29 mouse cellular contexts compared by ENCODE assay signal in genomic region chr12:21364624-21365435, GRCm38 (mm10). TPM values are rescaled to one million over a fixed set of nuclear protein-coding genes. Genes with fewer than 3 reads are reported as not detected.
DNase-seq lines count a peak whose midpoint lies in the region; ATAC-seq lines count a peak whose summit lies in the region.
"Had no signal": no experiment of that assay in that cellular context is flagged by ENCODE, and none has a peak within 500 bp of the region (broad histone marks: within the 10 kb centered on the region; RNA-seq: fewer than 3 reads in every experiment).

No protein-coding gene starts in this region.

- H3K4me3 ChIP-seq in liver, embryonic 12.5 days = no peak overlapping the region
- no peak overlapping the region for H3K4me3 ChIP-seq in embryonic facial prominence, embryonic 10.5 days
- H3K4me3 ChIP-seq in liver, embryonic 13.5 days (replicated peaks) = no peak overlapping the region
- H3K4me3 ChIP-seq: embryonic facial prominence, embryonic 15.5 days; forebrain, embryonic 12.5 days; heart, embryonic 10.5 days; heart, embryonic 15.5 days; megakaryocyte, embryonic 14.5 days; midbrain, embryonic 15.5 days had no signal

- peaks cover 24% of the 10 kb centered on the region for H3K36me3 ChIP-seq in liver, embryonic 12.5 days
- peaks cover 23% of the 10 kb centered on the region for H3K36me3 ChIP-seq in embryonic facial prominence, embryonic 10.5 days (replicated peaks)
- H3K36me3 ChIP-seq in liver, embryonic 13.5 days = peaks cover 17% of the 10 kb centered on the region
- H3K36me3 ChIP-seq: embryonic facial prominence, embryonic 15.5 days; heart, embryonic 15.5 days; midbrain, embryonic 15.5 days had no signal

- H3K27me3 ChIP-seq in liver, embryonic 12.5 days (replicated peaks) = no peaks in the 10 kb centered on the region
- H3K27me3 ChIP-seq in embryonic facial prominence, embryonic 10.5 days (replicated peaks; ENCODE audit: low read depth, poor library complexity, severe bottlenecking) = no peaks in the 10 kb centered on the region
- no peaks in the 10 kb centered on the region for H3K27me3 ChIP-seq in liver, embryonic 13.5 days
- H3K27me3 ChIP-seq: CH12.LX; embryonic facial prominence, embryonic 15.5 days; forebrain, embryonic 12.5 days; heart, embryonic 15.5 days; megakaryocyte, embryonic 14.5 days; midbrain, embryonic 15.5 days had no signal

- H3K4me2 ChIP-seq in liver, embryonic 12.5 days = peak overlapping the region; percentile 8; the same call in 1 of the 2 replicates
- no peak overlapping the region for H3K4me2 ChIP-seq in liver, embryonic 13.5 days
- H3K4me2 ChIP-seq: embryonic facial prominence, embryonic 15.5 days; forebrain, embryonic 12.5 days; heart, embryonic 15.5 days; hindbrain, embryonic 14.5 days; midbrain, embryonic 15.5 days had no signal

- H3K4me1 ChIP-seq in liver, embryonic 12.5 days = peaks cover 18% of the 10 kb centered on the region
- no peaks in the 10 kb centered on the region for H3K4me1 ChIP-seq in embryonic facial prominence, embryonic 10.5 days
- peaks cover 23% of the 10 kb centered on the region for H3K4me1 ChIP-seq in liver, embryonic 13.5 days (replicated peaks)
- H3K4me1 ChIP-seq: forebrain, embryonic 12.5 days; heart, embryonic 10.5 days; heart, embryonic 15.5 days; midbrain, embryonic 15.5 days had no signal

- peak; percentile 54 for ATAC-seq in liver, embryonic 12.5 days
- ATAC-seq in liver, embryonic 13.5 days (ENCODE audit: low read depth) = peak; percentile 47
- 0 out of 2 replicates have a peak, but pooled peaks have one; percentile 10 for ATAC-seq in megakaryocyte progenitor cell, adult 5-6 weeks (replicated peaks; ENCODE audit: poor library complexity)
- ATAC-seq: activated CD4-positive, CD25-positive, alpha-beta regulatory T cell, adult 4 months; forebrain, postnatal 0 days; intestine, postnatal 0 days; midbrain, embryonic 15.5 days had no signal

- intact Hi-C loops in heart, postnatal 36 days (cut with DNase I) = no loop called here

- H3K9ac ChIP-seq in liver, embryonic 12.5 days = no peak overlapping the region
- H3K9ac ChIP-seq in liver, embryonic 13.5 days = no peak overlapping the region
- H3K9ac ChIP-seq: embryonic facial prominence, embryonic 15.5 days; forebrain, embryonic 12.5 days; forebrain, postnatal 0 days; heart, embryonic 15.5 days; hindbrain, embryonic 14.5 days; midbrain, embryonic 15.5 days had no signal

- DNase-seq in liver = no peak
- DNase-seq in embryonic facial prominence, embryonic 10.5 days (ENCODE audit: low spot score) = peak; percentile 12
- DNase-seq in liver, embryonic 13.5 days = no peak
- no peak for DNase-seq in right cerebral cortex, adult 18-20 months
- DNase-seq in right cerebral cortex, postnatal 4 days = no peak
- no peak for DNase-seq in heart, postnatal 36 days
- DNase-seq: adrenal gland, adult 2 months; adrenal gland, postnatal 36 days; cerebellum, adult 18-20 months; cerebellum, postnatal 36 days; forebrain, postnatal 0 days; gastrocnemius, postnatal 10 days; heart, postnatal 4 days; kidney, adult 9 months; kidney, postnatal 10 days; lung, postnatal 36 days; thymus, postnatal 4 days had no signal

- 69% methylated on average over 10 of the region's 10 CpGs for WGBS in liver, embryonic 12.5 days (ENCODE audit: insufficient replicate concordance)
- 68% methylated on average over 10 of the region's 10 CpGs for WGBS in embryonic facial prominence, embryonic 10.5 days
- WGBS in liver, embryonic 13.5 days (ENCODE audit: insufficient replicate concordance) = 65% methylated on average over 10 of the region's 10 CpGs

- no peaks in the 10 kb centered on the region for H3K9me3 ChIP-seq in liver, embryonic 12.5 days (replicated peaks)
- H3K9me3 ChIP-seq in embryonic facial prominence, embryonic 10.5 days = no peaks in the 10 kb centered on the region
- no peaks in the 10 kb centered on the region for H3K9me3 ChIP-seq in liver, embryonic 13.5 days (replicated peaks)
- H3K9me3 ChIP-seq: embryonic facial prominence, embryonic 15.5 days; forebrain, embryonic 12.5 days; heart, embryonic 10.5 days; heart, embryonic 15.5 days; megakaryocyte, embryonic 14.5 days; midbrain, embryonic 15.5 days had no signal

- H3K27ac ChIP-seq in liver, embryonic 12.5 days = no peak overlapping the region
- H3K27ac ChIP-seq in embryonic facial prominence, embryonic 10.5 days (replicated peaks) = no peak overlapping the region
- H3K27ac ChIP-seq in liver, embryonic 13.5 days = no peak overlapping the region
- H3K27ac ChIP-seq: embryonic facial prominence, embryonic 15.5 days; forebrain, embryonic 12.5 days; heart, embryonic 10.5 days; heart, embryonic 15.5 days; hindbrain, embryonic 14.5 days; midbrain, embryonic 15.5 days had no signal

RNA-seq across cellular contexts. Expression of gene Adam17, which starts 8.6 kb away (rescaled TPM):
- polyA plus RNA-seq in liver, embryonic 12.5 days (2016; fragmentation: Nextera tagmentation; extraction: Ambion mirVana) = 24.9 and 28.0 TPM in 2 replicates
- 42.3 and 43.1 TPM in 2 replicates for polyA plus RNA-seq in embryonic facial prominence, embryonic 10.5 days (2016; fragmentation: Nextera tagmentation; extraction: Ambion mirVana)
- polyA plus RNA-seq in liver, embryonic 13.5 days (2015; fragmentation: Nextera tagmentation; extraction: Ambion mirVana) = 18.1 and 22.2 TPM in 2 replicates
- 38.1 and 39.0 TPM in 2 replicates for total RNA-seq in megakaryocyte progenitor cell, adult 5-6 weeks (2015)
- 48.1 and 53.6 TPM in 2 replicates for total RNA-seq in megakaryocyte progenitor cell, adult 5-6 weeks (2017)
- 10 to 100 TPM; 48.2 to 54.3 TPM for total RNA-seq in heart, postnatal 36 days (2021)

RNA-seq across cellular contexts. Expression of gene Iah1, which starts 48.6 kb away (rescaled TPM):
- 31.4 and 31.9 TPM in 2 replicates for polyA plus RNA-seq in liver, embryonic 12.5 days (2016; fragmentation: Nextera tagmentation; extraction: Ambion mirVana)
- polyA plus RNA-seq in embryonic facial prominence, embryonic 10.5 days (2016; fragmentation: Nextera tagmentation; extraction: Ambion mirVana) = 43.0 and 46.1 TPM in 2 replicates
- polyA plus RNA-seq in liver, embryonic 13.5 days (2015; fragmentation: Nextera tagmentation; extraction: Ambion mirVana) = 30.2 and 34.0 TPM in 2 replicates
- 37.2 and 40.1 TPM in 2 replicates for total RNA-seq in megakaryocyte progenitor cell, adult 5-6 weeks (2015)
- total RNA-seq in megakaryocyte progenitor cell, adult 5-6 weeks (2017) = 29.4 and 36.3 TPM in 2 replicates
- total RNA-seq in heart, postnatal 36 days (2021) = 10 to 100 TPM; 12.2 to 17.4 TPM

RNA-seq across cellular contexts. Expression of gene Ywhaq, which starts 52.6 kb away (rescaled TPM):
- polyA plus RNA-seq in liver, embryonic 12.5 days (2016; fragmentation: Nextera tagmentation; extraction: Ambion mirVana) = 325 and 327 TPM in 2 replicates
- 1,000 and 1,033 TPM in 2 replicates for polyA plus RNA-seq in embryonic facial prominence, embryonic 10.5 days (2016; fragmentation: Nextera tagmentation; extraction: Ambion mirVana)
- 262 and 303 TPM in 2 replicates for polyA plus RNA-seq in liver, embryonic 13.5 days (2015; fragmentation: Nextera tagmentation; extraction: Ambion mirVana)
- total RNA-seq in megakaryocyte progenitor cell, adult 5-6 weeks (2015) = 333 and 362 TPM in 2 replicates
- total RNA-seq in megakaryocyte progenitor cell, adult 5-6 weeks (2017) = 169 and 171 TPM in 2 replicates
- total RNA-seq in heart, postnatal 36 days (2021) = 10 to 100 TPM; 62.2 to 68.0 TPM
